Mouse (Mus musculus): ENCODE data around the gene Ndufs8.

The Ndufs8 gene

DNA sequence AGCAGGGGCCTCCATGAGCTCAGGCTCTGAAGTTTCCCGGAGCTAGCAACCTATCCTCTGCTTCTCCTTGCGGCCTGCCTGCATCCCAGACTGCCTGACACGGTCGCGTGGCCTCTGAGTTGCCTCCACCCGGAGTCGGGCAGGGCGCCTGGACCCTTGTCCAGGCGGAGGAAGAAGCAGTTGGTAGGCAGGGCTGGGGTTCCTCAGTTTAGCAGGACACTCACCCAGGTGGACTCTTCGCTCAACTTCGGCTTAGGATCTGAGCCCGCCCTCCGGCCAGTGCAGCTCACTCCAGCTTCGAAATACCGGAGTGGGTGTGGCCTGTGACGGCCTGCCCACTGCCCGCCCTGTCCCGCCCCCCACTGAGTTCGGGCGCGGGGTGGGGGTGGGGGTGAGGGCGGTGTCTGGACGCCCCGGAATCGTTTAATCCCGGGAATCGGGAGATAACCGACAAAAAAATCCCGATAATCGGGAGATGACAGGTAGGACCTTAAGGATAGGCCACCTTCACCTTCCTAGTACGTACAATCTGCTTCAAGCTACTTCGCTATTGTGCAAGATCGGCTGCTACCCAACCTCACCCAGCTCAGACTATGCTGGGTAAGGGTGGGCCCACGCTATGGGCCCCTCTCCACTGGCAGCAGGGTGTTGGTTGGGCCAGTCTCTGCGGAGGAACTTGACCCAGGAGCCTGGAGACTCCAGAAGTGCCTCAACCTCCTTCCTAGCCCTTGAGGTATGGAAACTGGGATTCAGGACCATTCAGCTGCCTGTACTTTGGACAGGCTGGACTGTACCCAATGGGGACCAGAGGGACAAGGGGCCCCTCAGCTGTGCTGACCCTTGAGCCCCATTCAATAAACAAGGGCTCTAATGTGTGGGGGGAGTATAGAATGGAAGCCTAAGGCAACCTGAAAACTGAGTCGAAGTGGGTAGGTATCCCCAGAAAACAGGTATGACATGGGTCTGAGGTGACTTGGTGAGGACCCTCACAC is 5.5 kb downstream of the Ndufs8 start, which contains the start of gene Tcirg1:
Tcirg1 (minus strand) TSS at position 339 of the 992 bp plus-strand sequence.
- no peak for DNase-seq (ENCODE audit: extremely low read depth, low read depth, low spot score)

DNA sequence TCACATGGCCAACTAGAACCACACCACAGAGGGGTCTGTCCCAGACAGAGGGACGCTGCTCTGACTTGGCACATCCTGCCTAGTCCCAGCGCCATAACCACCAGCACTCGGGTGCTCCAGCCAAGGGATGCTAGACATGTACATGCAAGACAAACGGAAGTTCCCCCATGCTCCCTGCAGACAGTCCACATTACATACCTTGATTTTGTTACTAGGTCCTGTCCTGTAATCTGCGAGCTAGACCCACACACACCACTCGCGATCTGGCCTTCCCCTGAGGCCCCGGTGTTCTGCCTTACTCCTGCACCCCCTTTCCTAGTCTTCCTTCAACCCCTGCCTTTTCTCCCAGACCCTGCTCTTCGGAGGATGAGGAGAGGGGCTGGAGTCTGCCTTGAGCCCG is 6.2 kb downstream of the Ndufs8 start:
- no peak for DNase-seq (ENCODE audit: extremely low read depth, low read depth, low spot score)

DNA sequence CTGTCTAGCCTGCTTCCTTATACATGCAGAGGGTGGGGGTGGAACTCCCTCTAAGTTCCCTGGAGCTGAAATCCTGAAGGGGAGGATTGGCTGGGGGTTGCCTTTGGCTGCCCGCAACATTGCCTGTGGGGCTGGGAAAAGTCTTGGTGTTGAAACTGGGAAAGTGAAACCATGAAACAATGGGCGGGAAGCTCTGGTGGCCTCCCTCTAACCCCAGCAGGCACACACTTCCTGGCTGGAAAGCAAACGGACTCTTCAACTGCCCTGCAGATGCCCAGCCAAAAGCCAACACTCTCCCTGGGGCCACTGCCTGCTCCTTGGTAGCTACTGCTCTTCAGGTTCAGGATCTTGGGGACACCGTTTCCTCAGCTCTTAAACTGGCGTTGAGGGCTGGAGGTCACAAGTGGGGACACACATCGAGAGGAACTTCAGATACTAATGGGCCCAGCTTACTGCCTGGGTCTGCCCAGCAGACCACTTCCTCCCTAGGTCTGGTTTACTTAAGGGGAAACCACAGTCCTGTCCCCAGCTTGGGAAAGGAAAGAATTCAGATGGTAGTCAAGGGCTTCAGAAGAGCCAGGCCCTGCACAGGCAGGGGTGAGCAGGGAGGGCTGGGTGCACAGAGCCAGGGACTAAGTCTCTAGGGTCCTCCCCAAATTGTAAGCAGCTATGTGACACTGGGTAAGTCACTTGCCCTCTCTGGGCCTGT is 7.2 kb downstream of the Ndufs8 start:
- DNase-seq (ENCODE audit: extremely low read depth, low read depth, low spot score): no peak

DNA sequence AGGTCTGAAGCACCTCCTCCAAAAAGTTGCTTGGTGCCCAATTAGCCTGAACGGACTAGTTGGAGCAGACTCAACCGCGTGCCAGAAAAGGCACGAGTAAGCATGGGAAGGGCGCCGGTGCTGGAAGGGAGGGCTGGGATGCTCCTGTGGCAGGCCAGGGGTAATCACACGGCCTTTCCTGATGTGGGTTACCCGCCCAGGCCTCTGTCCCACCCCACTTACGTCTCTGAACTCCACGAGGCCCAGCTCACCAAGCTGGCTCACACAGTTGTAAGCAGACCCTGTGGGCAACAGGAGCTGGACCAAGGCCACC is 8.3 kb downstream of the Ndufs8 start:
- DNase-seq (ENCODE audit: extremely low read depth, low read depth, low spot score): no peak

DNA sequence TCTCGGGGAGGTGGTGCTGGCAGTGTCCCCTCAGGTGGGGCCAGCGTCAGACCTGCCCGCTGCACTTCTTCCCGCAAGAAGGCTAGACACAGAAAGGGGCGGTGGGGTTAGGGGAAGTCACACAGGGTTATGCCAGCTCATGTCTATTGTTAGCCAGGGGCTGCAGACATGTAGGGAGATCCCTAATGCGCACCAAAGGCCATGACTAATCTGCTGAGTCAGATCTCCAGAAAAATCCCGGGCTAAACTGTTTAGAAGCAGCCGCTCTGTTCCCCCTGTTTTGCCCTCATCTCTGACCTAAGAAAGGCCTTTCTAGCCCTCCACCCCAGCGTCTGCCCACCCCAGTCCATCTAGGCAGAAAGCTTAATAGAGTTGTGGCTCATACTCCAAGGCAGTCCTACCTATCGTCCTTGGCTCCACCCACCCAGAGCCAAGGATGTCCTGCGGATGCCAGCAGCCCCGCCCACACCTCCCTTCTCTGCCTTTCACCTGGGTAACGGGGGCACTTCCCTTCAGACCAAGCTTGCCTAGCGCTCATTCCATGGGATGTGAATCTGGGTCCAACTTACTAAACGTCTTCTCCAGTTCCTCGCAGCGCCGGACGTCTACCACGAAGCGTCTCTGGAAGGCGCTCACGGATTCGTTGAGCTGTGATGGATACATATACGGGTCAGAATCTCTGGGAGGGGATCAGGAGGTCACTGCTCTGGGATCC is 8.8 kb downstream of the Ndufs8 start:
- no peak for DNase-seq (ENCODE audit: extremely low read depth, low read depth, low spot score)

DNA sequence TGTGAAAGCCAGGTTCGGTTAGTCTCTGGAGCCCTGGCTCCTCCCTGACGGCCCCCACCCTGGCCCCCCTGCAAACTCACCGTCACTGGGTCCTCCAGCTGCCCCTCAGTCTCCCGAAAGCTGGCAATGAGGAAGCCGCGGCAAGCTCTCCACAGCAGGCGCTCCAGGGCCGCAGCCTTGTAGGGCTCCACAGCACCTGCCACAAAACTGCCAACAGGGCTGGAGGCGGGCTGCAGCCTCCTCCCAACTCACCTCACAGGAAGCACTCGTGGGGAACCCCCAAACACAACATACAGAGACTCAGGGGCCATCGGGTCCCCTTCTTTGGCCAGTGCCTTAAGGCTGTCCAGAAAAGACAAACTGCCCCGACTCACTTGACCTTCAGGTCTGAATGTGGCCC is 9.6 kb downstream of the Ndufs8 start:
- no peak for DNase-seq (ENCODE audit: extremely low read depth, low read depth, low spot score)

DNA sequence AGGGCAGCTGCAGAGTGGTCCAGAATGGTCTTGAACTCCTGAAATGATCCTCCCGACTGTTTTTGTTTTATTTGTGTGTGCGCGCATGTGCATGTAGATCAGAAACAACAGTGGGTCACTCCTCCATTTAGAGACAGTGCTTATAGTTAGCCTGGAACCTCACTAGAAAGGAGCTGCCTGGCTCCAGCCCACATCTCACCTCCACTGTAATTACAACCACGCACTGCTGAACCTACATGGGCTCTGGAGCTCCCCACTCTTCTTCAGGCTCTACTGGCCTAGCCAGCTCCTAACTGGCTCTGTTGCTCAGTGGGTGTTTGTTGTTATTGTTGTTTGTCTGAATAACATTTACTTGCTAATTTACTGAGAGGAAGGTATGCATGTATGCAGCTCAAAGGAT is 13.0 kb downstream of the Ndufs8 start:
- DNase-seq (ENCODE audit: extremely low read depth, low read depth, low spot score): no peak

DNA sequence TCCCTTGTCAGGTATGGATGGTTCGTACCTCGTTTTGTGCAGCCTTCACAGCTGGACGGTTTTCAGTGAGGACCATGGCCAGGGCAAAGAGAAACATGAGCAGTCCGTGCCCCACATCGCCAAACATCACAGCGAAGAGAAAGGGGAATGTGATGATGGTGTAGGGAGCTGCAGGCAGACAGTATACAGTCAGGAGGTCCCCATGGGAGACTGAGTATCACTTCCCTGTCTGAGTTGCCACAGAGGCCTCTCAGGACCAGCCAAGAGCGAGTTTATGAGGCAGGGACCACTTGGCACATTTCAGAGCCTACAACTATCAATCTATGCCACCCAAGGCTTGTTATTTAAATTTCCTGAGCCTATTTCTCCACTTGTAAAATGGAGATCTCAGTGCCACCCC is 13.6 kb downstream of the Ndufs8 start:
- DNase-seq (ENCODE audit: extremely low read depth, low read depth, low spot score): no peak

DNA sequence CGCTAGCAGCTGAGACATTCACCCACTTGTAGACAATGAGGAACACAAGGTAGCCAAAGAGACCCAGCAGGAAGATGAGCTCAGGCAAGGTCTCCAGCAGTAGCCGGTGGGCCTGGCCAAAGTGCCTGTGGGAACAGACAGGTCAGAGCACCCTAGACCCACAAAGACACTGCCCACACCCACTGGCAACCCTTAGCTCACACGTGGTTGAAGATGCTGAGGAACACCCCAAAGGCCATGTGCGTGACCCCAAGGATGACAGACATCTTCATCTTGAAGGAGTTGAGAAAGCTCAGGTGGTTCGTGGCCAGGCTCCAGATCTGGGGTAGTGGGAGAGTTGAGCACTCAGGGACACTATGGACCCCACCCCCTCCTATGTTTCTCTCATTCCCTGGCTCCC is 15.0 kb downstream of the Ndufs8 start:
- no peak for DNase-seq (ENCODE audit: extremely low read depth, low read depth, low spot score)

DNA sequence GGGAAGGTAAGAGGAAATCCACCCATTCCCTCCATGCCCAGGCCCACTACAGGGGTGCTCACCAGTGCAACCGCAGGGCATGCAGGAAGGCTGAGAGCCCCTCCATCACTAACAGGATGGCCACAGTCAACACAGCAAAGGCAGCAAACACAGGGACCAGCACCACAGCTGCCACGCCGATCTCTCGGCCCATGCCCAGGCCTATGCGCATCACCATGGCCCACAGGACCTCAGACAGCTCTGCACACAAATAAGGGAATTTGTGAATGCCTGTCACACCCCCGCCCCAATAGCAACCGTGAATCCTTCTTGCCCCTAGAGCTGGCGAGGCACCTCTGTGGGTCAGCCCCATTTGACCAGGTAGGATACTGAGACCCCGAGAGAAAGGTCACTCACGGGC is 16.4 kb downstream of the Ndufs8 start:
- DNase-seq (ENCODE audit: extremely low read depth, low read depth, low spot score): no peak

DNA sequence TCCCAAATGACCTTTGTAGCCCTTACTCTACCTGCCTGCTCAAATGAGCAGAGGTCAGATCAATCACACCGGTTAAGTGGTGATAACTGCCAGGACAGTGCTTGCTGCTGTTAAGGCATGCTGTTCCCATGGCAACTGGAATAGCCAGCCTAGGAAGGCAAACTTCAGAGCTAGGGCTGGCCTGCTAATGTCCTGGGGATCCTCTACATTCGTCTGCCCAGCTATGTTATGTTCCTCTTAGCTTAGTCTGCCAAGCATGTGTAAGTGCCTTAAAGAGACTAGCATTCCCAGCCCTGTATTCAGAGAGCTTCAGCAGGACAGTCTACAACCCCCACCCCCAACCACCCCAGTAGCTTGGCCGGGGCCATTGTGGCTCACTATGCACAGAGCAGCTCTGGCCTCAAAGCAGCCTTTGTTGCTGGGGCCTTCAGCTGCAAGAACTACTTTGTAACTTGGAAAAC is 17.4 kb downstream of the Ndufs8 start:
- DNase-seq (ENCODE audit: extremely low read depth, low read depth, low spot score): no peak

DNA sequence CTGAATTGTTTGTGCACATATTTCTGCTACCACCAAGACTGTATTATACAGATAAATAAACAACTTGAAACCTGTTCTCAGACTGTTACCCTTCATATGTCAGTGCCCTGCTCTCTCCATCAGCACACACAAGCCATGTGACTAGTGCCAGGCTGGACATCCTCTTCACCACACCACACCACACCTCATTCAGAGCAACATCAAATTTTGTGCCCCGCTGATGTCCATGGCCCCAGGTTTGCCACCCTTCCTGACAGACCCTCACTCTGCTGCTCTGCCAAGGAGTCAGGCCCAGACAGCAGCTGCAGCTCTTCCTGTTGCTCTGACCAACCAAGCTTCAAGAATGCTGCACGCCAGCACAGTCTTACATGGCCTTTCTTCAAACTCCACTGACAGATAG is 18.3 kb downstream of the Ndufs8 start:
- no peak for DNase-seq (ENCODE audit: extremely low read depth, low read depth, low spot score)

DNA sequence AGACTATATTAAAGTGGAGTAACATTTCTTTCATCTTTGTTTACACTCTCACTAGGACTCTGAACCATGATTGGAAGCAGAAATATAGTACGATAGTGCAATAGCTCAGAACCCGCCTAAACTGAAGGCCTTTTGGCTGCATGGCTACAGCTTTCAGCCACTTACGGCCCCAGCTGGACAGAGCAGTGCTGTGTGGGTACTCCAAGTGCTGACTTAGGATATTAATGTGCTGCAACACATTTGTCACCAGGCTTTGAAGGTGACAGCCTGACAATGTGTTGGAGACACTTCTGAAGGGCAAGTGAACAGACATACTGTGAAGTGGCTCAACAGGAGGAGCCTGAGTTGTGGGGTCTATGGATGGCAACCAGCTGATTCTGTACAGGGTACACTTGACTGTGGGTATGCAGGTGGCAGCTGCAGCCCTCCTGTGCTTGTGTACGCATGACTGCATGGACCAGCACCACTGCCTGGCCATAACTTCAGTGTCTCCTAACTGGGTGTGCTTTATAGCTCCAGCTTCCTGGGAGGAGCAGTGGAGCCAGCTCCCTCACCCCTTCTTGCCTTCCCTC is 18.9 kb downstream of the Ndufs8 start:
- DNase-seq (ENCODE audit: extremely low read depth, low read depth, low spot score): no peak

DNA sequence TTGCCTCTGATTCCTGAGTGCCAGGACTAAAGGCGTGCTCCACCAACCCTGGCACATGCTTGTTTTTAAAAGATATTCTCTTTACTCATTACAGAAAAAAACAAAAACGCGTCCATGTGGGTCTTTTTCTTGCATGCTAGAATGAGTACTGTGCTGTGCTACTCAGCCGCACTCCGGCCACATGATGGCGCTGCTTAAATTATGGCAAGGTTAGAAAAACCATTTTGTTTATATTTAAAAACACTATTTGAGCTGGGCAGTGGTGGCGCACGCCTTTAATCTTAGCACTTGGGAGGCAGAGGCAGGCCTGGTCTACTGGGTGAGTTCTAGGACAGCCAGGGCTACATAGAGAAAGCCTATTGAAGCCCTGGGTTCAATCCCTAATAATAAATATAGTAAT is 22.4 kb downstream of the Ndufs8 start:
- no peak for DNase-seq (ENCODE audit: extremely low read depth, low read depth, low spot score)

DNA sequence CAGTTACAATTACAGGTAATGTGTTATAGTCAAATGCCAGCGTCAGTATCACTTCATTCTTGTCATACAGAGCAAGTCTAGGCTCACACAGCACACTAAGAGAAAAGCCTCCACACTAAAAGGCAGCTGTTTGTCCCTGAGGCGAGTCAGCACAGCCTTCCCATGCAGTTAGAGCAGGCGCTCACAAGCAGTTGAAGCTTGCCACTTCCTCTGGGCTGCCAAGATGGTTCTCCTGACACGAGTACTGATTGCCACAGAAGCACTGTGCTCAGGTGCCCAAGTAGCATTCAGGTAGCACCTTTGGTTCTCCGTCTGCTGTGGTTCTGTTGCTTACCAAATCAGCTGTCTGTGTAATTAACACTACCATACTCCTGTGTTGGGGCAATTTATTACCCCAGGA is 23.5 kb downstream of the Ndufs8 start:
- no peak for DNase-seq (ENCODE audit: extremely low read depth, low read depth, low spot score)

DNA sequence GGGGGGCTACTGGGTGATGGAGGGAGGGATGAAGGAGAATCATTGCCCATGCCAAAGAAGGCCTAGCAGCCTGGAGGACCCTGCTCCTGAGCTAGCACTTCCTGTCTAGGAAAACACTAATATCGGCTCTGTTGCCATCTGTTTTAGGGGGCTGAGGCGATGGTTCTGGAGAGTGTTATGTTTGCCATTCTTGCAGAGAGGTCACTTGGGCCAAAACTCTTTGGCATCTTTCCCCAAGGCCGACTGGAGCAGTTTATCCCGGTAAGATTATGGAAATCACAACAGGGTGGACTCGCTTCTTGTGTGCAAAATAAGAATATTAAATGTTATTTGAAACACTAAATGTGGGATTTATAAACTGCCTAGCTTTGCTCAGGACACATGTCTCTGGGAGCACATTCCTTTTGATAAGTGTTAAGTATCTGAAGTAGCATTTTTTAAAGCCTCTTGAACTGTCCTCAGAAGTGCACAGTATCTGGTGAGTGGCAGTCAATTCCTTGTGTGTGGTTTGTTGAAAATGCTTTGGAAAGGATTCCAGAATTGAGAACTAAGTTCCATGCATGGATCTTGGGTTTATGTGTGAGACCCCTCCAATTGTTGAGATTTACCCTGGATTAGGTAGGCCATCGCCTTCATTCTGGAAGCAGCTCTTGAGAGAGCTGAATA is 28.1 kb downstream of the Ndufs8 start:
- DNase-seq (ENCODE audit: extremely low read depth, low read depth, low spot score): no peak

DNA sequence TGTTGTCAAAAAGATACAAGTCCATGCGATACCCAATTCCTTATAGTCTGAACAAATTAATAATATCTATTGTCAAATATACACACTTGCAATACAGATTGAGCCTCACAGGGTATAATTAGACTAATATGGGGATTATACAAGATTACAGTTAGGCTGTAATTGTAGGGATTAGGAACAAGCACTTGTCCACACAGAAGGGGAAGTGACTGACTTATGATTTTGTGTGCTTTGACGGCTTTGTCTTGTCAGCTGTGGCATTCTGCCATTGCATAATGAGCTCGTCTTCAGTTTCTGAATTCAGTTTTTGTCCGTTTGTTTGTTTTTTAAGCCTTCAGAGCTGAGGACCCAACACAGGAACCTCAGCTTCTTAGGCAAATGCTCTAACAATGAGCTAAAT is 30.4 kb downstream of the Ndufs8 start:
- no peak for DNase-seq (ENCODE audit: extremely low read depth, low read depth, low spot score)

DNA sequence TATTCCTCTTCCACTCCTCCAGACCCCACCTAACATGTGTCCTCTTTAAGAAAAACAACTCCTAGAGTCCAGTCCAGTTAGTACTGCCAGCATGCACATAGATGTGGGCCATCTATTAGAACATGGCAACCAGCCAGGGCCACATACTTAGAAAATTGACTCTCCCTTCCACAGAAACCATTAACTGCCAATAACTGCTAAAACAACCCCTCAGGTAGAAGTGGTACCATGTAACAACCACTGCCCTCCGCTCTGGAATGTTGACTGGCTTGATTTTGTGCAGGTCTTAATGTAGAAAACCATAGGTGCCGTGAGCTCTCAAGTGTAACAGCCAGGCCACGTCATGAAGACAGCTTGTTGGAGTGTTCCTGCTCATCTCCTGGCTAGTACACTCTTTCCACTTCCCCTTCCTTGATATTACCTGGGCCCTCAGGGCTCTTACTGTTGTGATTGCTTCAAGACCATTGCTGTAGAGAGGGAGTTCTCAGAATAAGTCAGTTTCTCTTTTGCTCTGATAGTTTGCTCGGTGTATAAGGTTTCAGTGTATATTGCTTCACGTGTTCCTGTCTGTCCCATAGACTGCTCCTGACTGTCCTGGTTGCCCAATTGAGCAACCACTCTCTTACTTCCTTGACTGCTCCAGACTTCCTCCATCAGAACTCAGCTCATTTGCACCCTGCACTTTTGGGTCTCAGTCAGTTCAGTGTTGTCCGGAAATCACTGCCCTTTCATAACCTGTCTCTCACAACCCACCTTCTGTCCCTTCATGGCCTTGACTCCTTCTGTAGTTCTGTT is 32.3 kb downstream of the Ndufs8 start:
- no peak for DNase-seq (ENCODE audit: extremely low read depth, low read depth, low spot score)

DNA sequence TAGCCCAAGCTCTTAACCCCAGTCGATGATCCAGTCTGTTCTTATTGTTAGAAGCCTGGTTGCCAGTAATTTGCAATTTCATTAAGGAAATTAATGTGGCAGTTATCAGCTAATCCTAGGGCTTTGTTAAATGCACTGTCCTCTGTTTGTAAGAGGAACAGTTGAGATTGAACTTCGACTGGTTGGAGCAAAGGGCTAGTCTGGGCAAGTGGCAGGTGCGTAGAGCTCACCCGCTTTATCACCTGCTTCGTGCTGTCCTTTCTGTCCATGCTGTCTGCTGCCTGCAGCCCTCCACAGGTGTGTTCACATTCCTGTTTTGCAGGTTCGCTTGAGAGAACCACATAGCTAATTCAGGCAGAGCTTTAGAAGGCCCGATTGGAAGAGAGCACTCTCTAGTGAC is 37.5 kb downstream of the Ndufs8 start:
- DNase-seq (ENCODE audit: extremely low read depth, low read depth, low spot score): peak; percentile 65

DNA sequence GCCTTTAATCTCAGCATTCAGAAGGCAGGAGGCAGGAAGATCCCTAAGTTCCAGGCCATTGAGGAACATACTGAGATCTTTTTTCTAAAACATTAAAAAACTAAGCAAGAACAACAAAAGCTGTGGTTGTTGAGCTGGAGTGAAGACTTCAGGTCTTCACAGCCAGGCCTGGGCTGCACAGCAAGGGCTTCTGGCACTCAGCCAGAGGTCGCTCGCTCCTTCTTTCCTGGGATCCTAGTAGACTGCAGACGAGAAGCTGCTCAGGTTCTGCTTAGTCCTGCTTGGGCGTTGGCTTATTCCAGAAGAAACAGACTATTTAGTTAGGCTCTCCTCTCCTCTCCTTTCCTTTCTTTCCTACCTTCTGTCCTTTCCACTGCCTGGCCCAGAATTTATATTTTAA is 40.2 kb downstream of the Ndufs8 start:
- DNase-seq (ENCODE audit: extremely low read depth, low read depth, low spot score): no peak

Data from fat pad, adult 2 months (tissue).